9 mouse cellular contexts compared by ENCODE assay signal in genomic region chr9:47280146-47280545, GRCm38 (mm10).
DNase-seq lines count a peak whose midpoint lies in the region; ATAC-seq and TF ChIP-seq lines count a peak whose summit lies in the region.
"Had no signal": no experiment of that assay in that cellular context is flagged by ENCODE, and none has a peak within 500 bp of the region (broad histone marks: within the 10 kb centered on the region; RNA-seq: fewer than 3 reads in every experiment).

No protein-coding gene starts in this region.

- peak; percentile 68 for ATAC-seq in kidney, embryonic 15.5 days (replicated peaks; ENCODE audit: low FRiP score)
- no peak for ATAC-seq in midbrain, embryonic 14.5 days (ENCODE audit: low FRiP score, low TSS enrichment)

- intact Hi-C loops in heart, postnatal 36 days (cut with DNase I): no loop called here

- peak overlapping the region; percentile 11 for H3K27ac ChIP-seq in kidney, embryonic 15.5 days
- H3K27ac ChIP-seq in embryonic facial prominence, embryonic 10.5 days (replicated peaks): peak overlapping the region; percentile 73
- no peak overlapping the region; the same call in 1 of the 2 replicates for H3K27ac ChIP-seq in midbrain, embryonic 14.5 days (replicated peaks; ENCODE audit: low read depth, low read length)
- no peak overlapping the region for H3K27ac ChIP-seq in layer of hippocampus, adult 2 months

- H3K9ac ChIP-seq in kidney, embryonic 15.5 days: no peak overlapping the region
- no peak overlapping the region for H3K9ac ChIP-seq in midbrain, embryonic 14.5 days (replicated peaks; ENCODE audit: low read length)

- DNase-seq in kidney, postnatal 36 days: no peak
- DNase-seq in embryonic facial prominence, embryonic 10.5 days (ENCODE audit: low spot score): peak; percentile 67
- DNase-seq in heart, postnatal 36 days: peak; percentile 52 to 59
- DNase-seq in midbrain, embryonic 14.5 days: peak; percentile 68
- no peak for DNase-seq in layer of hippocampus, adult 11-12 months (ENCODE audit: low spot score)
- DNase-seq in layer of hippocampus, adult 2 months (ENCODE audit: low spot score in 2 of 2): no peak
- no peak for DNase-seq in thymus, postnatal 36 days

- H3K9me3 ChIP-seq in kidney, embryonic 15.5 days (replicated peaks): no peaks in the 10 kb centered on the region
- no peaks in the 10 kb centered on the region for H3K9me3 ChIP-seq in embryonic facial prominence, embryonic 10.5 days
- no peaks in the 10 kb centered on the region for H3K9me3 ChIP-seq in midbrain, embryonic 14.5 days (ENCODE audit: control insufficient read depth, low read length)

- H3K4me3 ChIP-seq in kidney, embryonic 15.5 days (replicated peaks): no peak overlapping the region
- H3K4me3 ChIP-seq in embryonic facial prominence, embryonic 10.5 days: no peak overlapping the region
- H3K4me3 ChIP-seq in midbrain, embryonic 14.5 days (replicated peaks; ENCODE audit: low read depth, low read length): no peak overlapping the region
- H3K4me3 ChIP-seq in layer of hippocampus, adult 2 months: no peak overlapping the region
- H3K4me3 ChIP-seq: erythroblast, embryonic 14.5 days had no signal

- 21% methylated on average over 7 of the region's 7 CpGs for WGBS in kidney, embryonic 15.5 days
- WGBS in embryonic facial prominence, embryonic 10.5 days: 37% methylated on average over 7 of the region's 7 CpGs
- WGBS in midbrain, embryonic 14.5 days: 30% methylated on average over 7 of the region's 7 CpGs

- no peaks in the 10 kb centered on the region for H3K36me3 ChIP-seq in kidney, embryonic 15.5 days
- H3K36me3 ChIP-seq in embryonic facial prominence, embryonic 10.5 days (replicated peaks): no peaks in the 10 kb centered on the region
- no peaks in the 10 kb centered on the region for H3K36me3 ChIP-seq in midbrain, embryonic 14.5 days (ENCODE audit: control insufficient read depth, insufficient read depth, low read length)

- H3K27me3 ChIP-seq in kidney, embryonic 15.5 days: 0 out of 2 replicates have a peak, but pooled peaks cover 4% of the 10 kb centered on the region
- H3K27me3 ChIP-seq in embryonic facial prominence, embryonic 10.5 days (replicated peaks; ENCODE audit: low read depth, poor library complexity, severe bottlenecking): peaks cover 16% of the 10 kb centered on the region; the same call in 1 of the 2 replicates
- H3K27me3 ChIP-seq in midbrain, embryonic 14.5 days (ENCODE audit: control insufficient read depth, insufficient read depth, low read length): no peaks in the 10 kb centered on the region

- peaks cover 39% of the 10 kb centered on the region for H3K4me1 ChIP-seq in kidney, embryonic 15.5 days
- H3K4me1 ChIP-seq in embryonic facial prominence, embryonic 10.5 days: peaks cover 47% of the 10 kb centered on the region
- H3K4me1 ChIP-seq in midbrain, embryonic 14.5 days (ENCODE audit: control insufficient read depth, insufficient read depth, low read length): peaks cover 14% of the 10 kb centered on the region

- H3K4me2 ChIP-seq in kidney, embryonic 15.5 days: no peak overlapping the region
- H3K4me2 ChIP-seq in midbrain, embryonic 14.5 days (ENCODE audit: low read length): no peak overlapping the region

- no peak for TF ChIP-seq CTCF in layer of hippocampus, adult 2 months (conservative IDR thresholded peaks at IDR 0.05)

Comparison
In these comparisons a context has a peak if more than half of its experiments do, and no peak if none do; other contexts are left out.
1. H3K27ac ChIP-seq: peak in kidney, embryonic 15.5 days (single experiment) and embryonic facial prominence, embryonic 10.5 days (single experiment); none in midbrain, embryonic 14.5 days (single experiment) and layer of hippocampus, adult 2 months (single experiment).
2. DNase-seq: peak in embryonic facial prominence, embryonic 10.5 days (single experiment), heart, postnatal 36 days (2 of 2) and midbrain, embryonic 14.5 days (single experiment); none in kidney, postnatal 36 days (0 of 2), layer of hippocampus, adult 11-12 months (single experiment), layer of hippocampus, adult 2 months (0 of 2) and thymus, postnatal 36 days (0 of 2).